Mouse (Mus musculus): ENCODE data around the gene Atp8b2. TPM values are rescaled to one million over a fixed set of nuclear protein-coding genes. Genes with fewer than 3 reads are reported as not detected.
A peak's percentile ranks its signal among the peaks of the same experiment; 100 is the strongest.

The Atp8b2 gene
- polyA plus RNA-seq, 1 experiment from 2014 or later, result 12.8 TPM

DNA sequence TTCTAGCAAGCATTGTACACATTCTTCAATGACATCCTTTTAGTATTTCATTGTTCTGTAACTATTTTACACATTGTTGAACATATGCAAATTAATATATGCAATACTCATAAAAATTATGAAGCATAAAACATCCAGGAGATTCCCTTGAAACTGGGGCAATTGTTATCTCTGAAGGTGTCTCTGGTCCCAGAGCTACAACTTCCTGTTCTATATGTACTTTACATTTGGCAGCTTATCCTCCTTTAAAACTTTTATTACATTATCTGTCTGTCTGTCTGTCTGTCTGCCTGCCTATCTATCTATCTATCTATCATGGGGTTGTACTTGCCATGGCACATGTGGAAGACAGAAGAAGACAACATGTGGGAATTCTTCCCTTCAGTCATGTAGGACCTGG, 71.6 kb downstream of the Atp8b2 start:
- no peak overlapping the region for H3K9ac ChIP-seq (ENCODE audit: low read length)
- no peaks in the 10 kb centered on the region for H3K9me3 ChIP-seq (ENCODE audit: control insufficient read depth, low read length)
- H3K27ac ChIP-seq (replicated peaks; ENCODE audit: low read depth, low read length), result no peak overlapping the region
- no peak for ATAC-seq (ENCODE audit: insufficient number of reproducible peaks, low FRiP score, low TSS enrichment, low read depth)
- no peak overlapping the region for H3K4me2 ChIP-seq (ENCODE audit: low read depth, severe bottlenecking)
- H3K4me1 ChIP-seq (ENCODE audit: control insufficient read depth, insufficient read depth, low read length), result peaks cover 5% of the 10 kb centered on the region
- no peaks in the 10 kb centered on the region for H3K36me3 ChIP-seq (ENCODE audit: control insufficient read depth, insufficient read depth, low read length)
- no peak for DNase-seq (ENCODE audit: low spot score)
- H3K27me3 ChIP-seq (ENCODE audit: control insufficient read depth, insufficient read depth, low read length), result no peaks in the 10 kb centered on the region
- no peak overlapping the region for H3K4me3 ChIP-seq (ENCODE audit: low read depth, low read length)

GRCm38 (mm10) chr3:89889841-89890430, 73.4 kb downstream of the Atp8b2 start:
- H3K4me3 ChIP-seq (ENCODE audit: low read depth, low read length), result no peak overlapping the region
- peak; percentile 58 for DNase-seq (ENCODE audit: low spot score)
- no peaks in the 10 kb centered on the region for H3K36me3 ChIP-seq (ENCODE audit: control insufficient read depth, insufficient read depth, low read length)
- H3K4me1 ChIP-seq (ENCODE audit: control insufficient read depth, insufficient read depth, low read length), result peaks cover 5% of the 10 kb centered on the region
- no peak overlapping the region; the same call in 1 of the 2 replicates for H3K9ac ChIP-seq (ENCODE audit: low read length)
- ATAC-seq (ENCODE audit: insufficient number of reproducible peaks, low FRiP score, low TSS enrichment, low read depth), result no peak
- no peaks in the 10 kb centered on the region for H3K9me3 ChIP-seq (ENCODE audit: control insufficient read depth, low read length)
- H3K27me3 ChIP-seq (ENCODE audit: control insufficient read depth, insufficient read depth, low read length), result no peaks in the 10 kb centered on the region
- peak overlapping the region; percentile 49 for H3K27ac ChIP-seq (replicated peaks; ENCODE audit: low read depth, low read length)
- H3K4me2 ChIP-seq (ENCODE audit: low read depth, severe bottlenecking), result no peak overlapping the region
- 37% methylated on average over 8 of the region's 8 CpGs for WGBS

Small RNA genes within 50 kb of the gene (microRNA-seq; reads per million reads assigned to microRNA genes)
- 1.2 reads per million for gene Mir7669

Other genes with a start within 250 kb of the Atp8b2 start
- 15.8 and 18.6 TPM in 2 replicates for gene Adar, start 248.5 kb downstream of the Atp8b2 start, polyA plus RNA-seq (2014; fragmentation: Nextera tagmentation; extraction: Ambion mirVana)
- 0.23 and 0.77 TPM in 2 replicates for gene Chrnb2, start 198.9 kb downstream of the Atp8b2 start, polyA plus RNA-seq (2014; fragmentation: Nextera tagmentation; extraction: Ambion mirVana)
- 23.5 and 24.5 TPM in 2 replicates for gene Ube2q1, start 189.9 kb downstream of the Atp8b2 start, polyA plus RNA-seq (2014; fragmentation: Nextera tagmentation; extraction: Ambion mirVana)
- gene She, start 132.1 kb downstream of the Atp8b2 start, polyA plus RNA-seq (2014; fragmentation: Nextera tagmentation; extraction: Ambion mirVana), result 3.1 and 3.4 TPM in 2 replicates
- 0.13 and 0.40 TPM in 2 replicates for gene Il6ra, start 50.3 kb downstream of the Atp8b2 start, polyA plus RNA-seq (2014; fragmentation: Nextera tagmentation; extraction: Ambion mirVana)
- 241 and 262 TPM in 2 replicates for gene Hax1, start 35.3 kb upstream of the Atp8b2 start, polyA plus RNA-seq (2014; fragmentation: Nextera tagmentation; extraction: Ambion mirVana)
- gene 4933434E20Rik, start 88.1 kb upstream of the Atp8b2 start, polyA plus RNA-seq (2014; fragmentation: Nextera tagmentation; extraction: Ambion mirVana), result 160 and 175 TPM in 2 replicates
- 238 and 289 TPM in 2 replicates for gene Ubap2l, start 89.1 kb upstream of the Atp8b2 start, polyA plus RNA-seq (2014; fragmentation: Nextera tagmentation; extraction: Ambion mirVana)
- 578 and 605 TPM in 2 replicates for gene Tpm3, start 109.1 kb upstream of the Atp8b2 start, polyA plus RNA-seq (2014; fragmentation: Nextera tagmentation; extraction: Ambion mirVana)
- gene Nup210l, start 140.6 kb upstream of the Atp8b2 start, polyA plus RNA-seq (2014; fragmentation: Nextera tagmentation; extraction: Ambion mirVana), result 0.49 and 0.72 TPM in 2 replicates